Mouse (Mus musculus): Measurements from ENCODE around the gene Brsk2.
"Not testable (repeated sequence)": the region's sequence is repeated elsewhere in the genome, so short reads cannot be mapped to it uniquely, and the experiment has no call there.

The Brsk2 gene

GRCm38 (mm10) chr7:141948906-141949798 lies at the start of gene Brsk2:
TSS of gene Brsk2 (plus strand) at chr7:141949751.
- no peak for DNase-seq (ENCODE audit: low read depth)

GRCm38 (mm10) chr7:141901825-141902224 lies 47.7 kb upstream of the Brsk2 start:
- DNase-seq (ENCODE audit: low read depth): no peak

- DNase-seq (ENCODE audit: low read depth): peak; percentile 99
These were observed 47.3 kb upstream of the Brsk2 start for GRCm38 (mm10) chr7:141902269-141902729.

- no peak for DNase-seq (ENCODE audit: low read depth)
These were observed 46.8 kb upstream of the Brsk2 start for GRCm38 (mm10) chr7:141902791-141903190.

- DNase-seq (ENCODE audit: low read depth): no peak
These were observed 41.0 kb upstream of the Brsk2 start for GRCm38 (mm10) chr7:141908591-141908990.

GRCm38 (mm10) chr7:141911305-141911704 lies 38.2 kb upstream of the Brsk2 start:
- DNase-seq (ENCODE audit: low read depth): no peak

GRCm38 (mm10) chr7:141918407-141918806 lies 31.1 kb upstream of the Brsk2 start, which contains the start of gene Tollip:
TSS of gene Tollip (minus strand) at chr7:141918507.
- DNase-seq (ENCODE audit: low read depth): no peak

- not testable (repeated sequence) for DNase-seq (ENCODE audit: low read depth)
These were observed 25.4 kb upstream of the Brsk2 start for GRCm38 (mm10) chr7:141924121-141924520.

- DNase-seq (ENCODE audit: low read depth): peak; percentile 80
These were observed 24.6 kb upstream of the Brsk2 start for GRCm38 (mm10) chr7:141924917-141925316.

- no peak for DNase-seq (ENCODE audit: low read depth)
These were observed 20.9 kb upstream of the Brsk2 start for GRCm38 (mm10) chr7:141928642-141929041.

GRCm38 (mm10) chr7:141934128-141934898 lies 15.2 kb upstream of the Brsk2 start:
- DNase-seq (ENCODE audit: low read depth): no peak

- DNase-seq (ENCODE audit: low read depth): no peak
These were observed 14.6 kb upstream of the Brsk2 start for GRCm38 (mm10) chr7:141934951-141935350.

- DNase-seq (ENCODE audit: low read depth): no peak
These were observed 6.1 kb upstream of the Brsk2 start for GRCm38 (mm10) chr7:141943444-141943843.

GRCm38 (mm10) chr7:141945927-141946326 lies 3.6 kb upstream of the Brsk2 start:
- DNase-seq (ENCODE audit: low read depth): peak; percentile 30

- no peak for DNase-seq (ENCODE audit: low read depth)
These were observed 2.0 kb upstream of the Brsk2 start for GRCm38 (mm10) chr7:141947512-141947911.

- DNase-seq (ENCODE audit: low read depth): no peak
These were observed 1.5 kb upstream of the Brsk2 start for GRCm38 (mm10) chr7:141948045-141948444.

- no peak for DNase-seq (ENCODE audit: low read depth)
These were observed 200 bp downstream of the Brsk2 start for GRCm38 (mm10) chr7:141949799-141950103.

- no peak for DNase-seq (ENCODE audit: low read depth)
These were observed 808 bp downstream of the Brsk2 start for GRCm38 (mm10) chr7:141950104-141951013.

GRCm38 (mm10) chr7:141951821-141952220 lies 2.3 kb downstream of the Brsk2 start:
- DNase-seq (ENCODE audit: low read depth): no peak

GRCm38 (mm10) chr7:141952920-141953319 lies 3.4 kb downstream of the Brsk2 start:
- no peak for DNase-seq (ENCODE audit: low read depth)

- no peak for DNase-seq (ENCODE audit: low read depth)
These were observed 4.1 kb downstream of the Brsk2 start for GRCm38 (mm10) chr7:141953616-141954015.
